In the genomic region with DNA sequence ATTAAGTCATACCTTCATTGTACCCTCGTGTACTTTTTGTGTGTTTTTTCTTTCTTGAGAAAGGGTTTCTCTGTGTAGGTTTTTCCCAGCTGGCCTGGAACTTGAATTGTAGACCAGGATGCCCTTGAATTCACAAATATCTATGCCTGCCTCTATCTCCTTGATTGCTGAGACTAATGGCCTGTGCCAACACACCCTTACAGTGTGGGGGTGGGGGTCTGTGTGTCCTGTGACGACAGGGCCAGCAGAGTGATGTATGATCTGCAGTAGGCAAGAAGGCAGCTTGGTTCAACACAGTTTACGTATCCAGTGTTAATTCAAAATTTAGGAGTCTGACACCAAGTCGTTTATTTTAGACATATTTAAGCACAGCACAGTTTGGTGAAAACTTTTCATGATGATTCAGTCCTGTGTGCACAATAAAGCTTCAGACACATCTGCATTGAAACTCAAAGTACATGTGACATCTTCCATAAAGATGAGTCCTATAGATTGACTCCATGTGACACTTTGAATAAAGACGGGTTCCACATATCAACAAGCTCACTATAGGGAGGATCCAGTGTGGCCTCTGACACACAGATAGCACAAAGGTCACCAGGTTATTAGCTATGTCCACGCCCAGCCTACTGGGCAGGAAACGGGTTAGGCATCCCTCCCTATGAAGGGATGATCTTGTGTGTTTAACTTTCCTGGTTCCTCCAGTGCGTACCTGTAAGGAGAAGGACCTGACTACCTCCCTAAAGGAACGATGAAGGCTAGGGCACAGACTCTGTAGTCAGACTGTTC, we compare ENCODE assay signal across 16 mouse cellular contexts.
"Had no signal": no experiment of that assay in that cellular context is flagged by ENCODE, and none has a peak within 500 bp of the region (broad histone marks: within the 10 kb centered on the region; RNA-seq: fewer than 3 reads in every experiment).

No protein-coding gene starts in this region.

- H3K9me3 ChIP-seq: limb, embryonic 10.5 days; limb, embryonic 13.5 days; midbrain, embryonic 10.5 days had no signal

- H3K36me3 ChIP-seq: limb, embryonic 10.5 days; limb, embryonic 13.5 days; midbrain, embryonic 10.5 days had no signal

- H3K4me3 ChIP-seq: limb, embryonic 10.5 days; limb, embryonic 13.5 days; megakaryocyte, embryonic 14.5 days; midbrain, embryonic 10.5 days had no signal

- H3K9ac ChIP-seq: limb, embryonic 13.5 days; lung, embryonic 14.5 days had no signal

- H3K27ac ChIP-seq: hindbrain, postnatal 0 days; limb, embryonic 10.5 days; limb, embryonic 13.5 days; midbrain, embryonic 10.5 days had no signal

- ATAC-seq: hindbrain, postnatal 0 days; inflammation-experienced regulatory T-cells, adult 6 months; lung, postnatal 0 days had no signal

- DNase-seq: kidney, adult 18-20 months; kidney, adult 9 months; kidney, postnatal 14 days; kidney, postnatal 4 days; lung, embryonic 14.5 days; lung, postnatal 36 days; right cerebral cortex, postnatal 14 days; right cerebral cortex, postnatal 4 days; thymus, postnatal 25 days had no signal

- H3K4me1 ChIP-seq: limb, embryonic 13.5 days; megakaryocyte, embryonic 14.5 days; midbrain, embryonic 10.5 days had no signal

- H3K27me3 ChIP-seq: limb, embryonic 13.5 days; megakaryocyte, embryonic 14.5 days had no signal

- H3K4me2 ChIP-seq: limb, embryonic 13.5 days; lung, embryonic 14.5 days had no signal
